Comparison of ENCODE assay signal across 29 mouse cellular contexts in the genomic region with DNA sequence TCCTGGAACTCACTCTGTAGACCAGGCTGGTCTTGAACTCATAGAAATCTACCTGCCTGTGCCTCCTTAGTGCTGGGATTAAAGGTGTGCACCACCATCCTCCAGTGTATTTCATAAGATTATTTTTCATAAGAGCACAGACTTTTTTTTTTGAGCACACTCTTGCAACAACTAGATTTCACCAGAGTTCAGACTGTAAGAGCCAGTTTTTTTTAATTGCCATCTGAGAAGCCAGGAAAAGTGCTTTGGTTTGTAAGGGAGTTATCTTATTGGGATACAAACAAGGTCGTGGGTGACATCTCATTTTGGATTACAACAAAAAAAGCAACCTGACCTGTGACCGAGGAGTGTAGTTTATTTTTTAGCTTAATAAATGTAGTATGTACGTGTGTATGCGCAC. TPM values are rescaled to one million over a fixed set of nuclear protein-coding genes. Genes with fewer than 3 reads are reported as not detected.
"Had no signal": no experiment of that assay in that cellular context is flagged by ENCODE, and none has a peak within 500 bp of the region (broad histone marks: within the 10 kb centered on the region; RNA-seq: fewer than 3 reads in every experiment).

No protein-coding gene starts in this region.

- DNase-seq: gastrocnemius, postnatal 14 days; gastrocnemius, postnatal 36 days; heart, adult 11 months; heart, adult 2 months; heart, postnatal 10 days; heart, postnatal 4 days; kidney, adult 11 months; kidney, adult 2 months; kidney, adult 9 months; kidney, postnatal 14 days; kidney, postnatal 36 days; liver had no signal

- H3K27me3 ChIP-seq: heart, embryonic 12.5 days; hindbrain, embryonic 12.5 days; kidney, embryonic 15.5 days; limb, embryonic 12.5 days; liver, embryonic 12.5 days had no signal

- H3K9ac ChIP-seq: heart, embryonic 12.5 days; hindbrain, embryonic 12.5 days; hindbrain, embryonic 14.5 days; kidney, embryonic 15.5 days; limb, embryonic 12.5 days; liver, embryonic 12.5 days; liver, embryonic 14.5 days had no signal

- H3K4me3 ChIP-seq: heart, embryonic 12.5 days; hindbrain, embryonic 10.5 days; hindbrain, embryonic 12.5 days; kidney, embryonic 15.5 days; left cerebral cortex, adult 2 months; limb, embryonic 10.5 days; limb, embryonic 12.5 days; liver, embryonic 12.5 days had no signal

- H3K4me2 ChIP-seq: heart, embryonic 12.5 days; hindbrain, embryonic 12.5 days; hindbrain, embryonic 14.5 days; kidney, embryonic 15.5 days; limb, embryonic 12.5 days; liver, embryonic 12.5 days had no signal

- H3K9me3 ChIP-seq: heart, embryonic 12.5 days; hindbrain, embryonic 10.5 days; hindbrain, embryonic 12.5 days; kidney, embryonic 15.5 days; limb, embryonic 10.5 days; limb, embryonic 12.5 days; liver, embryonic 12.5 days had no signal

- H3K27ac ChIP-seq: hindbrain, embryonic 10.5 days; hindbrain, embryonic 12.5 days; hindbrain, embryonic 14.5 days; hindbrain, postnatal 0 days; kidney, embryonic 15.5 days; kidney, postnatal 0 days; left cerebral cortex, adult 2 months; limb, embryonic 10.5 days; limb, embryonic 12.5 days; liver, embryonic 12.5 days; liver, embryonic 14.5 days had no signal

- ATAC-seq: hindbrain, postnatal 0 days; intestine, embryonic 16.5 days; liver, embryonic 12.5 days had no signal

RNA-seq across cellular contexts. Expression of a gene that starts 58.8 kb away (rescaled TPM):
- total RNA-seq: gastrocnemius, adult 8-10 months; gastrocnemius, postnatal 36 days; heart, postnatal 25 days had no signal
- polyA plus RNA-seq: heart, embryonic 16.5 days; large intestine, adult 2 months; limb, embryonic 10.5 days; liver, embryonic 12.5 days; liver, embryonic 14.5 days had no signal
